Mouse (Mus musculus) adrenal gland, adult 8-10 months (tissue): Measurements from ENCODE around the gene Evi5. TPM values are rescaled to one million over a fixed set of nuclear protein-coding genes. Genes with fewer than 3 reads are reported as not detected.

Experiments
- DNase-seq: peaks from one replicate; pipeline ENCODE4 v3.0.0; 2022
- total RNA-seq, 4 experiments: library from RNA; stranded (reverse); gene quantifications; 2 replicates each; pipeline ENCODE4 v1.2.4; 2022

Gene Evi5
- total RNA-seq, 4 experiments from 2014 or later, result 66.8 to 73.3 (median 70.4) TPM

- no peak for DNase-seq
Measured at GRCm38 (mm10) chr5:107703207-107703763, 171.6 kb downstream of the Evi5 start.

GRCm38 (mm10) chr5:107701658-107702057, 173.2 kb downstream of the Evi5 start:
- DNase-seq, result no peak

- DNase-seq, result no peak
Measured at GRCm38 (mm10) chr5:107700873-107701272, 174.0 kb downstream of the Evi5 start.

GRCm38 (mm10) chr5:107698888-107699287, 176.0 kb downstream of the Evi5 start:
- DNase-seq, result no peak

GRCm38 (mm10) chr5:107695019-107695418, 179.9 kb downstream of the Evi5 start:
- DNase-seq, result no peak

Other genes with a start within 250 kb of the Evi5 start
- under 1 TPM in 2 of 4 experiments, not detected in 2; 0.09 to 0.17 TPM for gene Gfi1, start 149.1 kb downstream of the Evi5 start, total RNA-seq
- gene Ube2d2b, start 45.0 kb downstream of the Evi5 start, total RNA-seq, result not detected
- gene Rpl5, start 25.4 kb upstream of the Evi5 start, total RNA-seq, result 10 to 100 TPM; 50.4 to 91.3 (median 70.7) TPM
- 1 to 10 TPM; 4.2 to 6.4 (median 5.3) TPM for gene Fam69a, start 112.0 kb upstream of the Evi5 start, total RNA-seq
- gene Mtf2, start 190.6 kb upstream of the Evi5 start, total RNA-seq, result 10 to 100 TPM; 23.7 to 40.4 (median 27.0) TPM